Mouse (Mus musculus): ENCODE measurements around the gene Gm19426. TPM values are rescaled to one million over a fixed set of nuclear protein-coding genes. Genes with fewer than 3 reads are reported as not detected.

The Gm19426 gene
- polyA plus RNA-seq, 1 experiment, result 0.18 TPM

GRCm38 (mm10) chr2:84704329-84704728 lies 39.1 kb downstream of the Gm19426 start:
- no peak for TF ChIP-seq CTCF (IDR thresholded peaks at IDR 0.05; ENCODE audit: extremely low read depth, insufficient read length, insufficient replicate concordance, low read depth, low read length)
- TF ChIP-seq POLR2A (IDR thresholded peaks at IDR 0.05; ENCODE audit: low read depth, low read length), result no peak
- Histone ChIP-seq H3K4me3 (ENCODE audit: low read depth, low read length) (no peak overlapping the region), H3K36me3 (ENCODE audit: control insufficient read depth, insufficient read depth, low read length) (peaks cover 30% of the 10 kb centered on the region), H3K4me1 (ENCODE audit: control insufficient read depth, insufficient read depth, insufficient read length, low read length) (peaks cover 3% of the 10 kb centered on the region; the same call in 1 of the 2 replicates), H3K27me3 (ENCODE audit: control insufficient read depth, insufficient read depth, low read length) (no peaks in the 10 kb centered on the region), H3K27ac (ENCODE audit: insufficient read depth, low read depth, low read length) (peak overlapping the region; percentile 36; the same call in 1 of the 2 replicates)
- 75% methylated on average over 5 of the region's 5 CpGs for WGBS

GRCm38 (mm10) chr2:84703497-84703896 lies 40.0 kb downstream of the Gm19426 start:
- Histone ChIP-seq H3K27ac (ENCODE audit: insufficient read depth, low read depth, low read length) (no peak overlapping the region), H3K27me3 (ENCODE audit: control insufficient read depth, insufficient read depth, low read length) (no peaks in the 10 kb centered on the region), H3K36me3 (ENCODE audit: control insufficient read depth, insufficient read depth, low read length) (peaks cover 29% of the 10 kb centered on the region), H3K4me1 (ENCODE audit: control insufficient read depth, insufficient read depth, insufficient read length, low read length) (peaks cover 3% of the 10 kb centered on the region; the same call in 1 of the 2 replicates), H3K4me3 (ENCODE audit: low read depth, low read length) (no peak overlapping the region)
- WGBS, result 88% methylated on average over 1 of the region's 1 CpGs
- TF ChIP-seq CTCF (IDR thresholded peaks at IDR 0.05; ENCODE audit: extremely low read depth, insufficient read length, insufficient replicate concordance, low read depth, low read length) (no peak), POLR2A (IDR thresholded peaks at IDR 0.05; ENCODE audit: low read depth, low read length) (no peak)

- TF ChIP-seq CTCF (IDR thresholded peaks at IDR 0.05; ENCODE audit: extremely low read depth, insufficient read length, insufficient replicate concordance, low read depth, low read length) (no peak), POLR2A (IDR thresholded peaks at IDR 0.05; ENCODE audit: low read depth, low read length) (no peak)
- no peaks in the 10 kb centered on the region for H3K4me1 ChIP-seq (ENCODE audit: control insufficient read depth, insufficient read depth, insufficient read length, low read length)
- peaks cover 58% of the 10 kb centered on the region for H3K36me3 ChIP-seq (ENCODE audit: control insufficient read depth, insufficient read depth, low read length)
- no peak overlapping the region for H3K4me3 ChIP-seq (ENCODE audit: low read depth, low read length)
- no peaks in the 10 kb centered on the region for H3K27me3 ChIP-seq (ENCODE audit: control insufficient read depth, insufficient read depth, low read length)
- no peak overlapping the region for H3K27ac ChIP-seq (ENCODE audit: insufficient read depth, low read depth, low read length)
- WGBS, result 82% methylated on average over 5 of the region's 5 CpGs
These were observed 48.3 kb downstream of the Gm19426 start for GRCm38 (mm10) chr2:84695007-84695695.

Other genes starting within 250 kb of the Gm19426 start
- 29.0 and 80.2 TPM in 2 replicates for gene Ctnnd1, start 92.9 kb downstream of the Gm19426 start, polyA plus RNA-seq (2012; rRNA removed)
- not detected in 2 replicates for gene Btbd18, start 84.6 kb downstream of the Gm19426 start, polyA plus RNA-seq (2012; rRNA removed)
- gene Selenoh, start 72.9 kb downstream of the Gm19426 start, polyA plus RNA-seq (2012; rRNA removed), result 42.8 and 47.3 TPM in 2 replicates
- not detected in 2 replicates for gene Gm28635, start 65.6 kb downstream of the Gm19426 start, polyA plus RNA-seq (2012; rRNA removed)
- 2.7 and 5.1 TPM in 2 replicates for gene Med19, start 65.3 kb downstream of the Gm19426 start, polyA plus RNA-seq (2012; rRNA removed)
- 15.5 and 17.4 TPM in 2 replicates for gene Tmx2, start 64.5 kb downstream of the Gm19426 start, polyA plus RNA-seq (2012; rRNA removed)
- gene Zdhhc5, start 28.5 kb downstream of the Gm19426 start, polyA plus RNA-seq (2012; rRNA removed), result 23.2 and 46.1 TPM in 2 replicates
- 4.3 and 11.4 TPM in 2 replicates for gene Clp1, start 16.3 kb downstream of the Gm19426 start, polyA plus RNA-seq (2012; rRNA removed)
- 0.57 and 2.4 TPM in 2 replicates for gene Ypel4, start 9.6 kb downstream of the Gm19426 start, polyA plus RNA-seq (2012; rRNA removed)
- 66.5 and 97.6 TPM in 2 replicates for gene Serping1, start 31.8 kb upstream of the Gm19426 start, polyA plus RNA-seq (2012; rRNA removed)
- 28.6 and 85.7 TPM in 2 replicates for gene Ube2l6, start 55.2 kb upstream of the Gm19426 start, polyA plus RNA-seq (2012; rRNA removed)
- 0.06 TPM in 1 of 2 replicates, not detected in the other for gene Smtnl1, start 79.0 kb upstream of the Gm19426 start, polyA plus RNA-seq (2012; rRNA removed)
- gene Timm10, start 83.3 kb upstream of the Gm19426 start, polyA plus RNA-seq (2012; rRNA removed), result 28.6 and 32.0 TPM in 2 replicates
- gene Slc43a1, start 95.2 kb upstream of the Gm19426 start, polyA plus RNA-seq (2012; rRNA removed), result 1.8 and 4.4 TPM in 2 replicates
- 4.8 and 11.8 TPM in 2 replicates for gene Rtn4rl2, start 143.1 kb upstream of the Gm19426 start, polyA plus RNA-seq (2012; rRNA removed)
- gene Slc43a3, start 192.9 kb upstream of the Gm19426 start, polyA plus RNA-seq (2012; rRNA removed), result 14.4 and 31.1 TPM in 2 replicates
- 0.49 and 1.1 TPM in 2 replicates for gene Prg2, start 236.8 kb upstream of the Gm19426 start, polyA plus RNA-seq (2012; rRNA removed)
- gene Prg3, start 244.6 kb upstream of the Gm19426 start, polyA plus RNA-seq (2012; rRNA removed), result not detected in 2 replicates

All from small intestine, adult 2 months (tissue).